Mouse (Mus musculus) neural tube, embryonic 12.5 days (tissue): ENCODE measurements around the gene St6galnac4. TPM values are rescaled to one million over a fixed set of nuclear protein-coding genes. Genes with fewer than 3 reads are reported as not detected.

Experiments used
- ATAC-seq: fragments of 200-750 bp; cut with Nextera tagmentation; 2 replicates; pipeline ENCODE4 v1.8.0; 2017; ENCODE audit warnings: low read depth, mild to moderate bottlenecking, moderate TSS enrichment, moderate library complexity; ENCODE audit not compliant: low FRiP score
- H3K27ac ChIP-seq: fragments of 300-500 bp; sonication (generic); 2 replicates; pipeline ENCODE4 v1.5.1; 2016
- H3K27me3 ChIP-seq: fragments of 300-500 bp; sonication (generic); replicated peaks from 2 replicates; pipeline ENCODE4 v1.6.1; 2016; ENCODE audit warnings: mild to moderate bottlenecking
- H3K36me3 ChIP-seq: fragments of 300-500 bp; sonication (generic); 2 replicates; pipeline ENCODE4 v1.6.1; 2016; ENCODE audit warnings: mild to moderate bottlenecking
- H3K4me1 ChIP-seq: fragments of 300-500 bp; sonication (generic); 2 replicates; pipeline ENCODE4 v1.6.1; 2016
- H3K4me2 ChIP-seq: fragments of 300-500 bp; sonication (generic); replicated peaks from 2 replicates; pipeline ENCODE4 v1.6.1; 2016; ENCODE audit warnings: mild to moderate bottlenecking
- H3K4me3 ChIP-seq: fragments of 300-500 bp; sonication (generic); 2 replicates; pipeline ENCODE4 v1.5.1; 2016
- H3K9ac ChIP-seq: fragments of 300-500 bp; sonication (generic); 2 replicates; pipeline ENCODE4 v1.6.1; 2016; ENCODE audit warnings: mild to moderate bottlenecking
- H3K9me3 ChIP-seq: fragments of 300-500 bp; sonication (generic); 2 replicates; pipeline ENCODE4 v1.6.1; 2016; ENCODE audit warnings: mild to moderate bottlenecking
- WGBS: fragments of 180-500 bp; shearing (Covaris S2); methylation state at CpG from one replicate; pipeline ENCODE4 v1.1.7; 2016; 5-methylcytosine and 5-hydroxymethylcytosine counted together
- polyA plus RNA-seq: library from polyadenylated mRNA; unstranded; fragments of >200 nt; fragmentation: Nextera tagmentation; extraction: Ambion mirVana; gene quantifications from 2 replicates; pipeline ENCODE4 v1.2.1, GENCODE M21; 2016

The St6galnac4 gene
- polyA plus RNA-seq, 1 experiment from 2014 or later: 21.4 TPM

GRCm38 (mm10) chr2:32607262-32607947 is 20.5 kb downstream of the St6galnac4 start:
- Histone ChIP-seq H3K9me3 (no peaks in the 10 kb centered on the region), H3K9ac (peak overlapping the region; percentile 76), H3K4me3 (peak overlapping the region; percentile 76), H3K27me3 (no peaks in the 10 kb centered on the region), H3K4me1 (peaks cover 24% of the 10 kb centered on the region), H3K4me2 (peak overlapping the region; percentile 92), H3K27ac (no peak overlapping the region), H3K36me3 (no peaks in the 10 kb centered on the region)
- 6% methylated on average over 34 of the region's 34 CpGs for WGBS
- ATAC-seq: peak; percentile 45

GRCm38 (mm10) chr2:32608141-32608777 is 21.4 kb downstream of the St6galnac4 start:
- Histone ChIP-seq H3K4me3 (no peak overlapping the region), H3K27me3 (no peaks in the 10 kb centered on the region), H3K4me1 (peaks cover 24% of the 10 kb centered on the region), H3K9ac (no peak overlapping the region), H3K4me2 (peak overlapping the region; percentile 92), H3K27ac (no peak overlapping the region), H3K9me3 (no peaks in the 10 kb centered on the region), H3K36me3 (no peaks in the 10 kb centered on the region)
- ATAC-seq: 0 out of 2 replicates have a peak, but pooled peaks have one; percentile 27
- WGBS: 9% methylated on average over 25 of the region's 25 CpGs

GRCm38 (mm10) chr2:32608778-32609435 is 22.0 kb downstream of the St6galnac4 start:
- H3K9ac ChIP-seq: no peak overlapping the region
- 33% methylated on average over 18 of the region's 18 CpGs for WGBS
- no peak for ATAC-seq

GRCm38 (mm10) chr2:32610610-32611229 is 23.8 kb downstream of the St6galnac4 start:
- Histone ChIP-seq H3K27ac (no peak overlapping the region), H3K9ac (no peak overlapping the region), H3K9me3 (no peaks in the 10 kb centered on the region), H3K36me3 (peaks cover 6% of the 10 kb centered on the region; the same call in 1 of the 2 replicates), H3K4me2 (peak overlapping the region; percentile 54), H3K4me1 (peaks cover 24% of the 10 kb centered on the region), H3K4me3 (no peak overlapping the region), H3K27me3 (no peaks in the 10 kb centered on the region)
- WGBS: 19% methylated on average over 23 of the region's 23 CpGs
- no peak for ATAC-seq

More at GRCm38 (mm10) chr2:32608778-32609435, 22.0 kb downstream of the St6galnac4 start:
- no peak overlapping the region for H3K27ac ChIP-seq
- no peaks in the 10 kb centered on the region for H3K36me3 ChIP-seq
- peaks cover 24% of the 10 kb centered on the region for H3K4me1 ChIP-seq
- no peak overlapping the region for H3K4me3 ChIP-seq
- peak overlapping the region; percentile 92 for H3K4me2 ChIP-seq
- no peaks in the 10 kb centered on the region for H3K9me3 ChIP-seq
- H3K27me3 ChIP-seq: no peaks in the 10 kb centered on the region

- WGBS: 59% methylated on average over 26 of the region's 26 CpGs
Measured at GRCm38 (mm10) chr2:32612274-32612673, 25.4 kb downstream of the St6galnac4 start.

GRCm38 (mm10) chr2:32617109-32617508 is 30.2 kb downstream of the St6galnac4 start:
- no peak for ATAC-seq
- Histone ChIP-seq H3K27me3 (no peaks in the 10 kb centered on the region), H3K4me1 (peaks cover 32% of the 10 kb centered on the region), H3K9ac (no peak overlapping the region), H3K9me3 (no peaks in the 10 kb centered on the region), H3K27ac (no peak overlapping the region), H3K4me3 (no peak overlapping the region), H3K4me2 (no peak overlapping the region), H3K36me3 (peaks cover 6% of the 10 kb centered on the region)
- WGBS: 97% methylated on average over 1 of the region's 1 CpGs

More at GRCm38 (mm10) chr2:32612274-32612673, 25.4 kb downstream of the St6galnac4 start:
- ATAC-seq: no peak
- H3K9ac ChIP-seq: no peak overlapping the region
- H3K4me1 ChIP-seq: peaks cover 21% of the 10 kb centered on the region
- no peak overlapping the region for H3K4me2 ChIP-seq
- no peak overlapping the region for H3K27ac ChIP-seq
- H3K4me3 ChIP-seq: no peak overlapping the region
- H3K9me3 ChIP-seq: no peaks in the 10 kb centered on the region
- peaks cover 6% of the 10 kb centered on the region for H3K36me3 ChIP-seq
- no peaks in the 10 kb centered on the region for H3K27me3 ChIP-seq

GRCm38 (mm10) chr2:32617601-32618000 is 30.7 kb downstream of the St6galnac4 start:
- Histone ChIP-seq H3K4me2 (no peak overlapping the region), H3K4me3 (no peak overlapping the region), H3K4me1 (peaks cover 32% of the 10 kb centered on the region), H3K27ac (no peak overlapping the region), H3K9me3 (no peaks in the 10 kb centered on the region), H3K9ac (no peak overlapping the region), H3K27me3 (no peaks in the 10 kb centered on the region), H3K36me3 (peaks cover 6% of the 10 kb centered on the region)
- WGBS: 92% methylated on average over 4 of the region's 4 CpGs
- ATAC-seq: no peak

GRCm38 (mm10) chr2:32618051-32618450 is 31.2 kb downstream of the St6galnac4 start:
- no peak overlapping the region for H3K27ac ChIP-seq

GRCm38 (mm10) chr2:32620682-32621516 is 34.0 kb downstream of the St6galnac4 start:
- ATAC-seq: no peak
- Histone ChIP-seq H3K4me3 (no peak overlapping the region), H3K36me3 (no peaks in the 10 kb centered on the region; the same call in none of the 2 replicates), H3K27ac (peak overlapping the region; percentile 38; the same call in 1 of the 2 replicates), H3K9ac (no peak overlapping the region), H3K9me3 (no peaks in the 10 kb centered on the region), H3K27me3 (no peaks in the 10 kb centered on the region), H3K4me2 (peak overlapping the region; percentile 20), H3K4me1 (peaks cover 45% of the 10 kb centered on the region)
- WGBS: 36% methylated on average over 4 of the region's 4 CpGs

More at GRCm38 (mm10) chr2:32618051-32618450, 31.2 kb downstream of the St6galnac4 start:
- no peak for ATAC-seq
- no peak overlapping the region for H3K9ac ChIP-seq
- H3K4me3 ChIP-seq: no peak overlapping the region
- peaks cover 6% of the 10 kb centered on the region for H3K36me3 ChIP-seq
- no peak overlapping the region for H3K4me2 ChIP-seq
- H3K9me3 ChIP-seq: no peaks in the 10 kb centered on the region
- WGBS: 68% methylated on average over 9 of the region's 9 CpGs
- H3K27me3 ChIP-seq: no peaks in the 10 kb centered on the region
- H3K4me1 ChIP-seq: peaks cover 32% of the 10 kb centered on the region

GRCm38 (mm10) chr2:32621517-32621859 is 34.6 kb downstream of the St6galnac4 start, which contains the start of gene Ak1:
Gene Ak1 (plus strand): TSS chr2:32621758.
- no peak for ATAC-seq
- Histone ChIP-seq H3K4me2 (peak within 1 kb of the TSS; percentile 20), H3K36me3 (no peaks in the 10 kb centered on the region; the same call in none of the 2 replicates), H3K27ac (peak within 1 kb of the TSS; percentile 38; the same call in 1 of the 2 replicates), H3K9me3 (no peaks in the 10 kb centered on the region), H3K9ac (no peak within 1 kb of the TSS), H3K27me3 (no peaks in the 10 kb centered on the region), H3K4me3 (no peak within 1 kb of the TSS), H3K4me1 (peaks cover 51% of the 10 kb centered on the region)
- 33% methylated on average over 7 of the region's 7 CpGs for WGBS

GRCm38 (mm10) chr2:32624111-32624748 is 37.3 kb downstream of the St6galnac4 start:
- Histone ChIP-seq H3K9ac (no peak overlapping the region), H3K27ac (no peak overlapping the region), H3K4me2 (no peak overlapping the region), H3K36me3 (no peaks in the 10 kb centered on the region), H3K4me3 (no peak overlapping the region), H3K4me1 (peaks cover 58% of the 10 kb centered on the region), H3K27me3 (no peaks in the 10 kb centered on the region), H3K9me3 (no peaks in the 10 kb centered on the region)
- 90% methylated on average over 5 of the region's 5 CpGs for WGBS
- no peak for ATAC-seq
